9 mouse cellular contexts compared by ENCODE assay signal in genomic region chr13:36282785-36283544, GRCm38 (mm10).
A peak's percentile ranks its signal among the peaks of the same experiment; 100 is the strongest.
DNase-seq lines count a peak whose midpoint lies in the region; ATAC-seq lines count a peak whose summit lies in the region.
"Had no signal": no experiment of that assay in that cellular context is flagged by ENCODE, and none has a peak within 500 bp of the region (broad histone marks: within the 10 kb centered on the region; RNA-seq: fewer than 3 reads in every experiment).

No protein-coding gene starts in this region.

- intact Hi-C loops in left cerebral cortex, postnatal 14 days (cut with DNase I): loop anchor here (2.0 to 10.0 kb wide), 3 partner anchors 212 to 1029 kb away; no protein-coding TSS in a partner anchor
- intact Hi-C loops in heart, postnatal 36 days (cut with DNase I): loop anchor here (2.0 to 10.0 kb wide), 4 partner anchors 266 to 1030 kb away; partner anchors contain the start of gene Nrn1

- H3K9ac ChIP-seq in hindbrain, embryonic 13.5 days: 0 out of 2 replicates have a peak overlapping the region, but pooled peaks have one; percentile 0

- 8% methylated on average over 7 of the region's 7 CpGs for WGBS in hindbrain, embryonic 13.5 days

- H3K9me3 ChIP-seq in hindbrain, embryonic 13.5 days: no peaks in the 10 kb centered on the region

- peak overlapping the region; percentile 30 for H3K4me2 ChIP-seq in hindbrain, embryonic 13.5 days

- H3K27ac ChIP-seq in hindbrain, embryonic 13.5 days: peak overlapping the region; percentile 76
- H3K27ac ChIP-seq: macrophage had no signal

- H3K36me3 ChIP-seq in hindbrain, embryonic 13.5 days: no peaks in the 10 kb centered on the region

- H3K27me3 ChIP-seq in hindbrain, embryonic 13.5 days: peaks cover 24% of the 10 kb centered on the region

- peak; percentile 94 for ATAC-seq in hindbrain, embryonic 13.5 days (ENCODE audit: low FRiP score)

- DNase-seq in right cerebral cortex, adult 18-20 months: peak; percentile 19
- DNase-seq in right cerebral cortex, postnatal 14 days: no peak
- peak; percentile 27 to 34 for DNase-seq in left cerebral cortex, postnatal 14 days (ENCODE audit: low spot score in 2 of 2)
- peak; percentile 94 for DNase-seq in retina, postnatal 1 day
- DNase-seq in thymus, postnatal 4 days: no peak
- DNase-seq in thymus, postnatal 36 days: no peak
- DNase-seq in heart, postnatal 36 days: no peak

- peaks cover 29% of the 10 kb centered on the region for H3K4me1 ChIP-seq in hindbrain, embryonic 13.5 days (replicated peaks)

- H3K4me3 ChIP-seq in hindbrain, embryonic 13.5 days: no peak overlapping the region

Comparison
In these comparisons a context has a peak if more than half of its experiments do, and no peak if none do; other contexts are left out.
1. DNase-seq: peak in right cerebral cortex, adult 18-20 months (single experiment), left cerebral cortex, postnatal 14 days (2 of 2) and retina, postnatal 1 day (single experiment); none in right cerebral cortex, postnatal 14 days (single experiment), thymus, postnatal 4 days (single experiment), thymus, postnatal 36 days (0 of 2) and heart, postnatal 36 days (0 of 2).